Mouse (Mus musculus) left cerebral cortex, adult 18-20 months (tissue): ENCODE measurements around the gene Armh2. TPM values are rescaled to one million over a fixed set of nuclear protein-coding genes. Genes with fewer than 3 reads are reported as not detected.

Experiments
- DNase-seq, 2 experiments: peaks; one replicate each; pipeline ENCODE4 v3.0.0; 2021 to 2022; ENCODE audit warnings: low spot score in 2 of 2, mixed read lengths in 1 of 2
- long read RNA-seq, 2 experiments: library from polyadenylated mRNA; stranded (forward); transcript quantifications; one replicate each; pipeline ENCODE4 v2.0.0; 2021
- total RNA-seq, 2 experiments: library from RNA; stranded (reverse); gene quantifications; 2 replicates each; pipeline ENCODE4 v1.2.3; 2021

The Armh2 gene
- not detected for total RNA-seq
- long read RNA-seq, experiment 1: 0 reads
- long read RNA-seq, experiment 2: 0 reads

- no peak for DNase-seq
Observed at GRCm38 (mm10) chr13:24741028-24741427, at the start of gene Armh2. Armh2 (plus strand) TSS chr13:24741232.

GRCm38 (mm10) chr13:24693312-24693711 is 47.7 kb upstream of the Armh2 start:
- DNase-seq: no peak

GRCm38 (mm10) chr13:24698746-24699145 is 42.3 kb upstream of the Armh2 start:
- DNase-seq: no peak

GRCm38 (mm10) chr13:24702128-24702527 is 38.9 kb upstream of the Armh2 start:
- DNase-seq: no peak

GRCm38 (mm10) chr13:24709656-24710396 is 31.2 kb upstream of the Armh2 start:
- no peak for DNase-seq

- DNase-seq: no peak
Observed at GRCm38 (mm10) chr13:24710968-24711367, 30.1 kb upstream of the Armh2 start.

GRCm38 (mm10) chr13:24712581-24713130 is 28.4 kb upstream of the Armh2 start:
- no peak for DNase-seq

GRCm38 (mm10) chr13:24713434-24714000 is 27.5 kb upstream of the Armh2 start:
- peak; percentile 94 to 96 for DNase-seq

- DNase-seq: no peak
Observed at GRCm38 (mm10) chr13:24714360-24714885, 26.6 kb upstream of the Armh2 start.

GRCm38 (mm10) chr13:24715601-24716000 is 25.4 kb upstream of the Armh2 start:
- no peak for DNase-seq

- DNase-seq: no peak
Observed at GRCm38 (mm10) chr13:24716441-24716840, 24.6 kb upstream of the Armh2 start.

- DNase-seq: no peak
Observed at GRCm38 (mm10) chr13:24717677-24718076, 23.4 kb upstream of the Armh2 start.

- DNase-seq: no peak
Observed at GRCm38 (mm10) chr13:24721502-24721901, 19.5 kb upstream of the Armh2 start.

GRCm38 (mm10) chr13:24723699-24724394 is 17.2 kb upstream of the Armh2 start:
- DNase-seq: no peak

- DNase-seq: no peak
Observed at GRCm38 (mm10) chr13:24724395-24724759, 16.7 kb upstream of the Armh2 start.

- DNase-seq: no peak
Observed at GRCm38 (mm10) chr13:24729128-24729527, 11.9 kb upstream of the Armh2 start.

GRCm38 (mm10) chr13:24734502-24734901 is 6.5 kb upstream of the Armh2 start:
- DNase-seq: no peak

- no peak for DNase-seq
Observed at GRCm38 (mm10) chr13:24735608-24736131, 5.4 kb upstream of the Armh2 start.

GRCm38 (mm10) chr13:24747823-24748222 is 6.8 kb downstream of the Armh2 start:
- DNase-seq: no peak

- no peak for DNase-seq
Observed at GRCm38 (mm10) chr13:24750807-24751206, 9.8 kb downstream of the Armh2 start.

- DNase-seq: peak; percentile 4 to 5
Observed at GRCm38 (mm10) chr13:24751396-24751795, 10.4 kb downstream of the Armh2 start.
